Mouse (Mus musculus) spleen, adult 2 months (tissue): ENCODE data around the gene Epha10. TPM values are rescaled to one million over a fixed set of nuclear protein-coding genes. Genes with fewer than 3 reads are reported as not detected.

Source experiments
- DNase-seq, 2 experiments: peaks; one replicate each; pipeline versions ENCODE4 v3.0.0 to v3.0.0-alpha.2; 2012 to 2021; ENCODE audit warnings: low spot score in 2 of 2, low read depth in 1 of 2
- H3K27ac ChIP-seq: fragments of 200-500 bp; 2 replicates; pipeline ENCODE4 v1.5.1; 2012; ENCODE audit warnings: low read length, inconsistent platforms; ENCODE audit not compliant: insufficient read depth
- H3K27me3 ChIP-seq: fragments of 200-500 bp; 2 replicates; pipeline ENCODE4 v1.6.1; 2012; ENCODE audit warnings: mild to moderate bottlenecking, moderate library complexity, low read length, inconsistent platforms; ENCODE audit not compliant: control insufficient read depth, insufficient read depth
- H3K36me3 ChIP-seq: fragments of 200-500 bp; 2 replicates; pipeline ENCODE4 v1.6.1; 2012; ENCODE audit warnings: mild to moderate bottlenecking, low read length, inconsistent platforms; ENCODE audit not compliant: control insufficient read depth, insufficient read depth
- H3K4me1 ChIP-seq: fragments of 200-500 bp; 2 replicates; pipeline ENCODE4 v1.6.1; 2011; ENCODE audit warnings: inconsistent platforms; ENCODE audit not compliant: control insufficient read depth, insufficient read depth, insufficient read length
- H3K4me3 ChIP-seq: fragments of 200-500 bp; 2 replicates; pipeline ENCODE4 v1.5.1; 2011; ENCODE audit warnings: mild to moderate bottlenecking, inconsistent platforms; ENCODE audit not compliant: insufficient read depth, insufficient read length; ENCODE audit errors: extremely low read depth
- CTCF ChIP-seq: fragments of 200-500 bp; IDR thresholded peaks from 2 replicates; pipeline ENCODE4 v1.5.1; 2011; ENCODE audit warnings: mild to moderate bottlenecking, inconsistent platforms; ENCODE audit not compliant: insufficient read depth, insufficient read length, insufficient replicate concordance; ENCODE audit errors: extremely low read depth
- POLR2A ChIP-seq: fragments of 200-500 bp; IDR thresholded peaks from 2 replicates; pipeline ENCODE4 v1.6.1; 2011; ENCODE audit warnings: low read depth, low read length, inconsistent platforms
- WGBS: fragments of 180-500 bp; shearing (Covaris S2); methylation state at CpG from one replicate; pipeline ENCODE4 v1.1.7; 2018; 5-methylcytosine and 5-hydroxymethylcytosine counted together
- polyA plus RNA-seq: library from polyadenylated mRNA; depleted of rRNA; stranded (reverse); fragments of >200 nt; gene quantifications from 2 replicates; pipeline ENCODE4 v1.2.3, GENCODE M21; 2012; rRNA removed

The Epha10 gene
- polyA plus RNA-seq, 1 experiment = not detected

GRCm38 (mm10) chr4:124951036-124951433, 70.3 kb downstream of the Epha10 start:
- Histone ChIP-seq H3K4me1 (no peaks in the 10 kb centered on the region), H3K36me3 (no peaks in the 10 kb centered on the region), H3K27me3 (no peaks in the 10 kb centered on the region), H3K27ac (no peak overlapping the region), H3K4me3 (no peak overlapping the region)
- 42% methylated on average over 10 of the region's 10 CpGs for WGBS
- no peak for DNase-seq
- no peak for TF ChIP-seq CTCF

GRCm38 (mm10) chr4:124953546-124953945, 72.8 kb downstream of the Epha10 start:
- TF ChIP-seq CTCF = no peak
- no peak for TF ChIP-seq POLR2A
- no peaks in the 10 kb centered on the region for H3K36me3 ChIP-seq
- no peaks in the 10 kb centered on the region for H3K27me3 ChIP-seq
- H3K27ac ChIP-seq = no peak overlapping the region
- H3K4me1 ChIP-seq = no peaks in the 10 kb centered on the region
- DNase-seq = no peak
- no peak overlapping the region for H3K4me3 ChIP-seq
- 72% methylated on average over 4 of the region's 4 CpGs for WGBS

GRCm38 (mm10) chr4:124957284-124957683, 76.6 kb downstream of the Epha10 start:
- DNase-seq = no peak
- TF ChIP-seq CTCF (no peak), POLR2A (no peak)
- Histone ChIP-seq H3K27ac (no peak overlapping the region), H3K36me3 (no peaks in the 10 kb centered on the region), H3K4me3 (no peak overlapping the region), H3K27me3 (no peaks in the 10 kb centered on the region), H3K4me1 (no peaks in the 10 kb centered on the region)
- WGBS = 78% methylated on average over 2 of the region's 2 CpGs

- H3K27me3 ChIP-seq = no peaks in the 10 kb centered on the region
- no peak for DNase-seq
- TF ChIP-seq CTCF (no peak), POLR2A (no peak)
- H3K27ac ChIP-seq = no peak overlapping the region
- 64% methylated on average over 11 of the region's 11 CpGs for WGBS
- no peaks in the 10 kb centered on the region for H3K36me3 ChIP-seq
- no peak overlapping the region for H3K4me3 ChIP-seq
- no peaks in the 10 kb centered on the region for H3K4me1 ChIP-seq
Observed at GRCm38 (mm10) chr4:124959062-124959461, 78.4 kb downstream of the Epha10 start.

GRCm38 (mm10) chr4:124960940-124961339, 80.2 kb downstream of the Epha10 start:
- H3K4me1 ChIP-seq = no peaks in the 10 kb centered on the region
- 33% methylated on average over 11 of the region's 11 CpGs for WGBS
- no peaks in the 10 kb centered on the region for H3K36me3 ChIP-seq
- no peaks in the 10 kb centered on the region for H3K27me3 ChIP-seq
- DNase-seq = no peak
- no peak overlapping the region for H3K27ac ChIP-seq
- no peak for TF ChIP-seq POLR2A
- TF ChIP-seq CTCF = no peak
- H3K4me3 ChIP-seq = no peak overlapping the region

GRCm38 (mm10) chr4:124962576-124962975, 81.9 kb downstream of the Epha10 start:
- H3K36me3 ChIP-seq = no peaks in the 10 kb centered on the region
- DNase-seq = no peak
- no peaks in the 10 kb centered on the region for H3K4me1 ChIP-seq
- 87% methylated on average over 11 of the region's 11 CpGs for WGBS
- H3K27me3 ChIP-seq = no peaks in the 10 kb centered on the region
- no peak overlapping the region for H3K4me3 ChIP-seq
- TF ChIP-seq POLR2A (no peak), CTCF (no peak)
- no peak overlapping the region for H3K27ac ChIP-seq

- no peaks in the 10 kb centered on the region for H3K27me3 ChIP-seq
- TF ChIP-seq CTCF (no peak), POLR2A (no peak)
- H3K27ac ChIP-seq = no peak overlapping the region
- no peak for DNase-seq
- WGBS = 82% methylated on average over 8 of the region's 8 CpGs
- no peaks in the 10 kb centered on the region for H3K36me3 ChIP-seq
- no peak overlapping the region for H3K4me3 ChIP-seq
- H3K4me1 ChIP-seq = no peaks in the 10 kb centered on the region
Observed at GRCm38 (mm10) chr4:124964912-124965599, 84.4 kb downstream of the Epha10 start.

Other genes with a start within 250 kb of the Epha10 start
- gene Pou3f1, start 224.1 kb upstream of the Epha10 start, polyA plus RNA-seq = 0.02 and 0.06 TPM in 2 replicates
- 3.0 and 3.4 TPM in 2 replicates for gene Utp11, start 187.3 kb upstream of the Epha10 start, polyA plus RNA-seq
- gene Fhl3, start 180.2 kb upstream of the Epha10 start, polyA plus RNA-seq = 19.4 and 25.0 TPM in 2 replicates
- gene Sf3a3, start 166.1 kb upstream of the Epha10 start, polyA plus RNA-seq = 8.6 and 8.8 TPM in 2 replicates
- 31.3 and 33.4 TPM in 2 replicates for gene Inpp5b, start 139.0 kb upstream of the Epha10 start, polyA plus RNA-seq
- gene Mtf1, start 78.8 kb upstream of the Epha10 start, polyA plus RNA-seq = 5.5 and 5.9 TPM in 2 replicates
- gene Yrdc, start 30.2 kb upstream of the Epha10 start, polyA plus RNA-seq = 25.5 and 28.0 TPM in 2 replicates
- gene 1110065P20Rik, start 29.7 kb upstream of the Epha10 start, polyA plus RNA-seq = 14.7 and 19.7 TPM in 2 replicates
- gene Maneal, start 18.7 kb upstream of the Epha10 start, polyA plus RNA-seq = 0.65 TPM in 2 replicates
- gene 9930104L06Rik, start 56.1 kb downstream of the Epha10 start, polyA plus RNA-seq = 13.2 and 13.6 TPM in 2 replicates
- 14.8 and 19.0 TPM in 2 replicates for gene Cdca8, start 58.4 kb downstream of the Epha10 start, polyA plus RNA-seq
- gene Rspo1, start 105.5 kb downstream of the Epha10 start, polyA plus RNA-seq = 6.2 and 7.2 TPM in 2 replicates
- gene Gnl2, start 135.7 kb downstream of the Epha10 start, polyA plus RNA-seq = 10.3 and 11.1 TPM in 2 replicates
- not detected in 2 replicates for gene Dnali1, start 184.8 kb downstream of the Epha10 start, polyA plus RNA-seq
- 7.2 and 9.1 TPM in 2 replicates for gene Snip1, start 185.8 kb downstream of the Epha10 start, polyA plus RNA-seq
- gene Meaf6, start 204.2 kb downstream of the Epha10 start, polyA plus RNA-seq = 11.3 and 12.7 TPM in 2 replicates
- gene Zc3h12a, start 246.9 kb downstream of the Epha10 start, polyA plus RNA-seq = 27.6 and 36.4 TPM in 2 replicates